Mouse (Mus musculus) embryonic facial prominence, embryonic 15.5 days (tissue): Measurements from ENCODE around the gene Gab2. TPM values are rescaled to one million over a fixed set of nuclear protein-coding genes. Genes with fewer than 3 reads are reported as not detected.
"Not testable (repeated sequence)": the region's sequence is repeated elsewhere in the genome, so short reads cannot be mapped to it uniquely, and the experiment has no call there.

Experiments used
- ATAC-seq: fragments of 200-750 bp; cut with Nextera tagmentation; 2 replicates; pipeline ENCODE4 v1.8.0; 2017; ENCODE audit warnings: low read depth, moderate TSS enrichment; ENCODE audit not compliant: insufficient number of reproducible peaks, low FRiP score, low TSS enrichment
- H3K27ac ChIP-seq: fragments of 300-500 bp; sonication (generic); replicated peaks from 2 replicates; pipeline ENCODE4 v1.5.1; 2015; ENCODE audit warnings: mild to moderate bottlenecking, inconsistent platforms
- H3K27me3 ChIP-seq: fragments of 300-500 bp; sonication (generic); 2 replicates; pipeline ENCODE4 v1.6.1; 2015; ENCODE audit warnings: inconsistent platforms
- H3K36me3 ChIP-seq: fragments of 300-500 bp; sonication (generic); 2 replicates; pipeline ENCODE4 v1.6.1; 2015; ENCODE audit warnings: mild to moderate bottlenecking, inconsistent platforms
- H3K4me1 ChIP-seq: fragments of 300-500 bp; sonication (generic); 2 replicates; pipeline ENCODE4 v1.6.1; 2015; ENCODE audit warnings: inconsistent platforms
- H3K4me2 ChIP-seq: fragments of 300-500 bp; sonication (generic); replicated peaks from 2 replicates; pipeline ENCODE4 v1.6.1; 2015; ENCODE audit warnings: mild to moderate bottlenecking, inconsistent platforms
- H3K4me3 ChIP-seq: fragments of 300-500 bp; sonication (generic); replicated peaks from 2 replicates; pipeline ENCODE4 v1.5.1; 2015; ENCODE audit warnings: mild to moderate bottlenecking, inconsistent platforms
- H3K9ac ChIP-seq: fragments of 300-500 bp; sonication (generic); 2 replicates; pipeline ENCODE4 v1.6.1; 2015; ENCODE audit warnings: inconsistent platforms
- H3K9me3 ChIP-seq: fragments of 300-500 bp; sonication (generic); replicated peaks from 2 replicates; pipeline ENCODE4 v1.6.1; 2016; ENCODE audit warnings: inconsistent platforms
- WGBS: fragments of 180-500 bp; shearing (Covaris S2); methylation state at CpG from one replicate; pipeline ENCODE4 v1.1.7; 2015; 5-methylcytosine and 5-hydroxymethylcytosine counted together
- polyA plus RNA-seq: library from polyadenylated mRNA; unstranded; fragments of >200 nt; fragmentation: Nextera tagmentation; extraction: Ambion mirVana; gene quantifications from 2 replicates; pipeline ENCODE4 v1.2.1, GENCODE M21; 2015

Gab2 gene
- polyA plus RNA-seq, 1 experiment from 2014 or later, result 6.0 TPM

GRCm38 (mm10) chr7:97203907-97204306 is 122.5 kb downstream of the Gab2 start:
- Histone ChIP-seq H3K4me3 (no peak overlapping the region), H3K27ac (no peak overlapping the region), H3K4me2 (no peak overlapping the region), H3K27me3 (no peaks in the 10 kb centered on the region), H3K9ac (no peak overlapping the region), H3K9me3 (no peaks in the 10 kb centered on the region), H3K36me3 (no peaks in the 10 kb centered on the region), H3K4me1 (no peaks in the 10 kb centered on the region)
- ATAC-seq, result no peak
- WGBS, result 80% methylated on average over 2 of the region's 2 CpGs

GRCm38 (mm10) chr7:97208811-97209549 is 127.6 kb downstream of the Gab2 start:
- Histone ChIP-seq H3K36me3 (no peaks in the 10 kb centered on the region), H3K4me1 (no peaks in the 10 kb centered on the region), H3K4me2 (no peak overlapping the region), H3K4me3 (no peak overlapping the region), H3K27me3 (no peaks in the 10 kb centered on the region), H3K27ac (no peak overlapping the region), H3K9ac (no peak overlapping the region), H3K9me3 (no peaks in the 10 kb centered on the region)
- WGBS, result 71% methylated on average over 1 of the region's 1 CpGs
- no peak for ATAC-seq

- no peak overlapping the region for H3K9ac ChIP-seq
- no peak for ATAC-seq
- H3K27me3 ChIP-seq, result no peaks in the 10 kb centered on the region
- no peaks in the 10 kb centered on the region for H3K9me3 ChIP-seq
- H3K27ac ChIP-seq, result no peak overlapping the region
- no peak overlapping the region for H3K4me2 ChIP-seq
- H3K36me3 ChIP-seq, result no peaks in the 10 kb centered on the region
- H3K4me1 ChIP-seq, result no peaks in the 10 kb centered on the region
- no peak overlapping the region for H3K4me3 ChIP-seq
Measured at GRCm38 (mm10) chr7:97210064-97210685, 128.8 kb downstream of the Gab2 start.

GRCm38 (mm10) chr7:97211117-97211516 is 129.7 kb downstream of the Gab2 start:
- Histone ChIP-seq H3K4me1 (no peaks in the 10 kb centered on the region), H3K36me3 (no peaks in the 10 kb centered on the region), H3K27me3 (no peaks in the 10 kb centered on the region), H3K4me3 (no peak overlapping the region), H3K4me2 (no peak overlapping the region), H3K9me3 (no peaks in the 10 kb centered on the region), H3K9ac (no peak overlapping the region), H3K27ac (no peak overlapping the region)
- ATAC-seq, result no peak
- 68% methylated on average over 4 of the region's 4 CpGs for WGBS

- no peaks in the 10 kb centered on the region for H3K9me3 ChIP-seq
- ATAC-seq, result no peak
- H3K4me2 ChIP-seq, result no peak overlapping the region
- H3K9ac ChIP-seq, result no peak overlapping the region
- no peaks in the 10 kb centered on the region for H3K4me1 ChIP-seq
- H3K27ac ChIP-seq, result no peak overlapping the region
- no peaks in the 10 kb centered on the region for H3K36me3 ChIP-seq
- H3K4me3 ChIP-seq, result no peak overlapping the region
- 90% methylated on average over 2 of the region's 2 CpGs for WGBS
- no peaks in the 10 kb centered on the region for H3K27me3 ChIP-seq
Measured at GRCm38 (mm10) chr7:97223836-97224235, 142.4 kb downstream of the Gab2 start.

- Histone ChIP-seq H3K36me3 (no peaks in the 10 kb centered on the region), H3K9ac (no peak overlapping the region), H3K27ac (no peak overlapping the region), H3K4me3 (no peak overlapping the region), H3K9me3 (no peaks in the 10 kb centered on the region), H3K4me2 (no peak overlapping the region), H3K4me1 (0 out of 2 replicates have a peak, but pooled peaks cover 4% of the 10 kb centered on the region), H3K27me3 (no peaks in the 10 kb centered on the region)
- WGBS, result 70% methylated on average over 2 of the region's 2 CpGs
- ATAC-seq, result no peak
Measured at GRCm38 (mm10) chr7:97245261-97245949, 164.0 kb downstream of the Gab2 start.

GRCm38 (mm10) chr7:97245950-97246578 is 164.7 kb downstream of the Gab2 start:
- not testable (repeated sequence) for H3K9ac ChIP-seq, ATAC-seq, H3K9me3 ChIP-seq, H3K4me3 ChIP-seq, H3K4me1 ChIP-seq, H3K27ac ChIP-seq, H3K27me3 ChIP-seq, H3K36me3 ChIP-seq, H3K4me2 ChIP-seq
- 71% methylated on average over 2 of the region's 2 CpGs for WGBS

GRCm38 (mm10) chr7:97247661-97248060 is 166.3 kb downstream of the Gab2 start:
- Histone ChIP-seq H3K4me3 (no peak overlapping the region), H3K9ac (no peak overlapping the region), H3K4me2 (no peak overlapping the region), H3K27ac (no peak overlapping the region), H3K36me3 (no peaks in the 10 kb centered on the region), H3K27me3 (no peaks in the 10 kb centered on the region), H3K9me3 (no peaks in the 10 kb centered on the region), H3K4me1 (0 out of 2 replicates have a peak, but pooled peaks cover 4% of the 10 kb centered on the region)
- ATAC-seq, result no peak
- 41% methylated on average over 1 of the region's 1 CpGs for WGBS

GRCm38 (mm10) chr7:97248136-97248535 is 166.8 kb downstream of the Gab2 start:
- WGBS, result 73% methylated on average over 5 of the region's 5 CpGs
- no peak overlapping the region for H3K27ac ChIP-seq
- H3K4me1 ChIP-seq, result 0 out of 2 replicates have a peak, but pooled peaks cover 4% of the 10 kb centered on the region

GRCm38 (mm10) chr7:97251638-97252037 is 170.3 kb downstream of the Gab2 start:
- H3K4me2 ChIP-seq, result no peak overlapping the region
- H3K4me1 ChIP-seq, result 0 out of 2 replicates have a peak, but pooled peaks cover 4% of the 10 kb centered on the region
- WGBS, result 64% methylated on average over 2 of the region's 2 CpGs
- no peaks in the 10 kb centered on the region for H3K9me3 ChIP-seq
- no peaks in the 10 kb centered on the region for H3K27me3 ChIP-seq
- ATAC-seq, result no peak
- H3K4me3 ChIP-seq, result no peak overlapping the region
- no peak overlapping the region for H3K27ac ChIP-seq
- H3K9ac ChIP-seq, result no peak overlapping the region
- H3K36me3 ChIP-seq, result no peaks in the 10 kb centered on the region

More at GRCm38 (mm10) chr7:97248136-97248535, 166.8 kb downstream of the Gab2 start:
- no peak for ATAC-seq
- H3K9ac ChIP-seq, result no peak overlapping the region
- no peaks in the 10 kb centered on the region for H3K27me3 ChIP-seq
- H3K9me3 ChIP-seq, result no peaks in the 10 kb centered on the region
- no peaks in the 10 kb centered on the region for H3K36me3 ChIP-seq
- H3K4me2 ChIP-seq, result no peak overlapping the region
- H3K4me3 ChIP-seq, result no peak overlapping the region

GRCm38 (mm10) chr7:97262541-97262940 is 181.2 kb downstream of the Gab2 start:
- Histone ChIP-seq H3K27ac (no peak overlapping the region), H3K9me3 (no peaks in the 10 kb centered on the region), H3K4me3 (no peak overlapping the region), H3K4me1 (peaks cover 4% of the 10 kb centered on the region; the same call in 1 of the 2 replicates), H3K36me3 (no peaks in the 10 kb centered on the region), H3K27me3 (no peaks in the 10 kb centered on the region), H3K9ac (no peak overlapping the region), H3K4me2 (no peak overlapping the region)
- no peak; the same call in 1 of the 2 replicates for ATAC-seq
- WGBS, result 61% methylated on average over 1 of the region's 1 CpGs
